Mouse (Mus musculus) CD4-positive naive resting alpha-beta T cell, adult 76 days (primary cell): ENCODE measurements around the gene Mri1. TPM values are rescaled to one million over a fixed set of nuclear protein-coding genes. Genes with fewer than 3 reads are reported as not detected.

ENCODE experiments used
- total RNA-seq: library from RNA; stranded (reverse); gene quantifications from one replicate; pipeline ENCODE4 v1.2.4, GENCODE M21; 2023

The Mri1 gene
- 31.7 TPM for total RNA-seq

DNA sequence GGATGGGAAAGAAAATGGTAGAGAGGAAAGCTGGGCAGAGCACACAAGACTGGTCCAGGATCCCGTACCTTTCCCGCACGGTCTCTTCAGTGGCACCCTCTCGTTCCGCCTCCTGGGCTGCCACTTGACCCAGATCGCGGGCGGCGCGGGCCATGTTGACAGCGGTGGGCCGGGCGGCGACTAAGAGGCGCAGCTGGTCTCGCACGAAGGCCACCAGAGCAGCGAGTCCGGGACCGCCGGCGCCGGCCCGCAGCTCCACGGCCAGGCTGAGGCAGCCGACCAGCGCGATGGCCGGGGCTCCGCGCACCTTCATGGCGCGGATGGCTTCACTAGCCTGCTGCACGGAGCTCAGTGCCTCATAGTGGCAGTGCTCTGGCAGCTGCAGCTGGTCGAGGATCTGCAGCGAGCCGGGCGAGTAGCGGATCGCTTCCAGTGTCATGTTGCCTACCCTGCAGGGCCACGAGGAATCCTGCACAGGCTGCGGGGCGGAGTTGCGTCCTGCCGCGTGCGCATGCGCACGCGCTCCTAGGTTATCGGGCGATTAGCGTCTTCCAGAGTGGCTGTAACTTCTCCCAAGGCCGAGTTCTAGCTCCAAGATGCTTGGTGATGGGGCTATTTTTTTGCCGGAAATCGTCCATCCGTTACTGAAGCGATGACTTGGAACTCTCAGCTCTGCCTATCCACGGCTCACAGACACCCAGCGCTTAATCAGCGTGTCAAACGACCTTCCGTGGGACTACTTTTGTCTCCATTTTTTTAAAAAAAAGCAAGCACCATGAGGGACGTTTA lies at the start of gene Mri1:
Gene Mri1, minus strand, starts transcription at position 505 of the 789 bp plus-strand sequence.

DNA sequence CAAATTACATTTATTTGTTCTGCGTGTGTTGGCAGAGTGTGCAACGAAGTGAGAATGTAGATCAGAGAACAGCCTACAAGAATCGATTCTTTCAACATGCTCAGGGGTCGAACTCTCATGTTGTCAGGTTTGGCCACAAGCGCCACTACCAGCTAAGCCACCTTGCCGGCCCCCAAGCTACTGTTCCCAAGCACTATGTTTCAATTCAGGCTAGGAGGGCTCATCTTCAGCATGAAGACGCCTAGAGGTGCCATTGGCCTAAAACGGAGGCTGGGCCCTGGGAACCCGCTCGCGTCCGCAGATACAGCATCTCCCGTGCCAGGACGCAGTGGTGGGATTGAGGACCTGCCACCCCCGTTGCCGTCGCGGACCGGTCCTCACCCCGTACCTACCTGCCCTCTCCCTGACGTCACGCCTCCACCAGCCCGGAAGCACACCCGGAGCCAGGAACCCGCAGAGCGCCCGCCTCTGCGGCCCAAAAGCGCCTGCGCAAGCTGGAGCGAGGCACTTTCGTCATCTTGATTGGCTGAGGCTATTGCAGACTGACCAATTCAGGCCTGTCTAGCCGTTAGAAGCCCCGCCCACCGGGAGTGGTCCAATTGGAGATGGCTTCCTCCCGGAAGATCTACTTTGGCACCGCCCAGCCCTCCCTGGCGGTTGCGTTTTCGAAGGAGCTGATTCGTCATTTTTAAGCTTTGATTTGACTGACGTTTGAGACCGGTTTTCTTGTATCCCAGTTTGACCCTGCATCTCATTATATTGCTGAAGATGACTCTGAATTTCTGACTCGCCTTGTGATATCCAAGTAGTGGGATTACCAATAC lies 13.0 kb upstream of the Mri1 start, which contains the start of gene Ccdc130:
Gene Ccdc130, minus strand, starts transcription at position 431 of the 824 bp plus-strand sequence.

DNA sequence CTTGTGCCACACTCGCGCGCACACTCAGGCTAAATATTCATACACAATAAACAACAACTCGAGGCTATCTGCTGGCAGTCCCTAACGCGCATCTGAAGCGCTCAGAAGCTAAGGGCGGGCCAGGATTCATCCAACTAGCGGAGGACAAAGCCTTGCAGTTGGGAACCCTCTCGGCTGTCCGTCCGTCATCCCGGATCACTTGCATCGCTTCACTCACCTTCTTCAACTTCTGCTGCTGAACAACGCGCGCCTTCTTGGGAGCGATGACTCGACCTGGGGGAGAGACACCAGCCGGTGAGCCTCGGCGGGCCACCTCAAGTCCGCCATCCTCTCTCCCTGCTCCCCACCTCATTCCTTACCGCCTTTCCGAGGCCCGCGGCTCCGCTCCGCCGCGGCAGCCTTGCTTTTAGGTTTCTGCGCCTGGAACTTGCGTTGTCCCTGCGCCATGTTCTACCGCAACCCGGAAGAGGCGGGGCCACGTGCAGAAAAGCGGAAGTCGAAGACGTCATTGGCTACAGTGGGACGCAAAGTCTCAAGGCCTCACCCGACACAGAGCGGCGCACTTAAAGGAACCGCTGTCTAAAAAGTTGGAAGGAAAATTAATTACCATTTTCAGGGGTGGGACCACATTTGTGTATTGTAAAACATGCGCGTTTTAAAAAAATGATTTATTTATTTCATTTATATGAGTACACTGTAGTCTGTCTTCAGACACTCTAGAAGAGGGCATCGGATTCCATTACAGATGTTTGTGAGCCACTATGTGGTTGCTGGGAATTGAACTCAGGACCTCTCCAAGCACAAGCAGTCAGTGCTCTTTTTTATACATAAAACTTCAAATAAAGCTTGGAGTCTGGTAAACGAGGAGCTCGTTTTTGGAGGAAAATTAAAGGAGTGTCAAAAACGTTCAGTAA lies 7.6 kb downstream of the Mri1 start, which contains the start of gene D8Ertd738e:
Gene D8Ertd738e, minus strand, starts transcription at position 463 of the 914 bp plus-strand sequence.

DNA sequence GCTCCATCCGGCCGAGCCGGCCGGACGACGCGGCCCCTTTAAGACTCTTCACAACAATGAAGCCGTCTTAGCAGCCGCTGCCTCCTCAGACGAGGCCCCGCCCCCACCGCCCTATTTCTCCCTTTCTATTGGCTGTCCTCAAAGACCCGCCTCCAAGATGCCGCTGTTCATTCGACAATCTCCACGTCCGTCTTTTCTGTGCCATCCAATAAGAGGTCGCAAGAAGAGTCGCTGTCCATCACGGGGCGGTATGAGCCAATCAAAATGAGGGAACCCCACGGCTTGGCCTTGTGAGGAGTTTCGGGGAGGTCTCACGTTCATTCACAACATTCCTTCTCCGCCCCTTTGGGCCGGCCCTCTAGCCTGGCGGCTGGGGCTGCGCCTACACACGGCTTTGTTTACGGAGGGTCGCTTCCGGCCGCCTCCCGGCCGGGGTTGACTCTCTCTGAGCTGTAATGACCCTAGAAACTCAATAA lies 20.1 kb downstream of the Mri1 start, which contains the start of gene Zswim4:
Gene Zswim4, minus strand, starts transcription at position 58 of the 476 bp plus-strand sequence.

Other genes starting within 250 kb of the Mri1 start
- not detected for gene 2210011C24Rik, start 245.2 kb downstream of the Mri1 start, total RNA-seq
- gene Palm3, start 235.9 kb downstream of the Mri1 start, total RNA-seq = not detected
- 187 TPM for gene Il27ra, start 214.7 kb downstream of the Mri1 start, total RNA-seq
- not detected for gene Rln3, start 212.3 kb downstream of the Mri1 start, total RNA-seq
- 2.9 TPM for gene Gm10643, start 192.2 kb downstream of the Mri1 start, total RNA-seq
- 113 TPM for gene Rfx1, start 190.5 kb downstream of the Mri1 start, total RNA-seq
- 63.6 TPM for gene Dcaf15, start 152.6 kb downstream of the Mri1 start, total RNA-seq
- 4.2 TPM for gene Podnl1, start 131.3 kb downstream of the Mri1 start, total RNA-seq
- 30.3 TPM for gene Cc2d1a, start 109.4 kb downstream of the Mri1 start, total RNA-seq
- gene 4930432K21Rik, start 109.3 kb downstream of the Mri1 start, total RNA-seq = 2.7 TPM
- not detected for gene Nanos3, start 72.1 kb downstream of the Mri1 start, total RNA-seq
- 36.1 TPM for gene Zswim4, start 20.3 kb downstream of the Mri1 start, total RNA-seq
- 193 TPM for gene D8Ertd738e, start 7.6 kb downstream of the Mri1 start, total RNA-seq
- gene Ccdc130, start 13.1 kb upstream of the Mri1 start, total RNA-seq = 18.3 TPM
- 10.9 TPM for gene Cacna1a, start 131.1 kb upstream of the Mri1 start, total RNA-seq